Mouse (Mus musculus) G1E (cell line): ENCODE measurements at regions not wholly inside any gene's neighbourhood (a gene's known extent, or its start where the extent isn't known, plus 50 kb on each side); places are given as distances from the start of the nearest gene placed in this dataset.

Experiments
- CTCF ChIP-seq: IDR thresholded peaks from 2 replicates; pipeline ENCODE4 v1.5.1; 2012; ENCODE audit warnings: low read depth, low read length, inconsistent platforms, mixed read lengths
- GATA1 ChIP-seq: IDR thresholded peaks from 2 replicates; pipeline ENCODE4 v1.6.1; 2012; ENCODE audit warnings: borderline replicate concordance, low read length, inconsistent platforms, mixed read lengths
- POLR2AphosphoS5 ChIP-seq: IDR thresholded peaks from 2 replicates; pipeline ENCODE4 v1.6.1; 2012; ENCODE audit warnings: low read depth, low read length, inconsistent platforms; ENCODE audit not compliant: insufficient replicate concordance
- TAL1 ChIP-seq: conservative IDR thresholded peaks from 2 replicates; pipeline ENCODE4 v1.6.1; 2012; ENCODE audit warnings: low read depth, low read length, inconsistent platforms, mixed read lengths

DNA sequence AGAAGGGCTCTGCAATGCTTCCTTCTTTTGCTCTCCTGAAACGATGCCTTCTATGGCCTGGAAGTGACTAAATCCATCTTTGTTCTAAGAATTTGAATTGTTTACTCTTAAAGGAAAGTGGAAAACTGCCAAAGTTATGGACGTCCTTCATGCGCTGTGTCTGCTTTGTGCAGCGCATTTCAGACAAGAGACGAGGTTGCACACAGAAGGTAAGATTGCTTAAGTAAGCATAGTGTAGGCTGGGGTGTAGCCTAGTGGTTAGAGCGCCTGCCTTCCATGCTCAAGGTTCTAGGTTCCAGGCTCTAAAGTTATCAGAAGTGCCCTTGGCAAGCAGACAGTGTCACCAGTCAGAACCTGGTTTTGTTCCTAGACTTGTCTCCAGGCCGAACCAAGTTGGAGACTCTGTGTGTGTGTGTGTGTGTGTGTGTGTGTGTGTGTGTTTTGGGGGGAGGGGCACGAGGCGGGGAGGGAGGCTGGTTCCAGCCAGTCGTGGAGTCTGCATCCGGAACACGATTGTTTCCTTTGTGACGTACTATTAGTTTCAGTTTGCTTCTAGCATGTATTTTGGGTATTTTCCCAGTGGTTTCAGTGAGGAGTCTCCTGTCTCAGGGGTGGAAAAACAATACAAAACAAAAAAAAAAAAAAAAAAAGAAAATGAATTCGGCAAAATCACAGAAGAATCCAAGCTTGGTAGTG lies 166.4 kb upstream of the Foxn2 start:
- TF ChIP-seq CTCF (no peak), GATA1 (no peak), TAL1 (no peak), POLR2AphosphoS5 (no peak)
